Mouse (Mus musculus) testis, adult 2 months (tissue): Measurements from ENCODE around the gene Stac.

Experiments used
- CTCF ChIP-seq: fragments of 200-500 bp; IDR thresholded peaks from 2 replicates; pipeline ENCODE4 v1.5.1; 2012; ENCODE audit warnings: low read depth, mild to moderate bottlenecking, inconsistent platforms, low read length, moderate library complexity; ENCODE audit not compliant: control insufficient read depth, insufficient read depth, insufficient replicate concordance
- POLR2A ChIP-seq: fragments of 200-500 bp; IDR thresholded peaks from 2 replicates; pipeline ENCODE4 v1.6.1; 2012; ENCODE audit warnings: low read depth, mild to moderate bottlenecking, inconsistent platforms, low read length, moderate library complexity; ENCODE audit not compliant: control insufficient read depth

DNA sequence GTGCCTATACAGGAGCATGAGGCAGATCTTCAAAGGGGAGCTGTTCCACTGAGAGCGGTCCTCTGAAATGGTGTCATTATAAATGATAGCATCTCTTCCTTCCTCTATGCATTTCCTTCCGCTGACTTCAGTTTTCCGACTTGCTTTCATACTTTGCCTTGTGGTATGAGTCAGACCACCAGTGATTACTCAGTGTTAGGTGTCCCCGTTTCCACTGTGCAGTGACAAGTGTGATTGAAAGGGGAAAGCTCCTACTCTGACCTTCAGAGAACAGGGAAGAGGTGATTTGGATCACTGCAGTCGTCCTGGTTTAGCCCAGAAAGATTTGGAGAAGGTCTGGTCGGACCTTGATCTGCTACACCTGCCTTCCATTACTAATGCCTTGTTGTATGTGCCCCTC, 81.4 kb downstream of the Stac start:
- TF ChIP-seq POLR2A (no peak), CTCF (no peak)
